Mouse (Mus musculus) cerebellum, adult 2 months (tissue): ENCODE results near the gene Pias4. TPM values are rescaled to one million over a fixed set of nuclear protein-coding genes. Genes with fewer than 3 reads are reported as not detected.
A peak's percentile ranks its signal among the peaks of the same experiment; 100 is the strongest.

Experiments used
- DNase-seq, 2 experiments: peaks; one replicate each; pipeline ENCODE4 v3.0.0; 2021
- H3K27ac ChIP-seq: fragments of 200-500 bp; 2 replicates; pipeline ENCODE4 v1.5.1; 2012; ENCODE audit warnings: low read length, control low read depth, inconsistent platforms; ENCODE audit not compliant: insufficient read depth
- H3K27me3 ChIP-seq: fragments of 200-500 bp; 2 replicates; pipeline ENCODE4 v1.6.1; 2012; ENCODE audit warnings: inconsistent platforms, mild to moderate bottlenecking, low read length, moderate library complexity; ENCODE audit not compliant: control insufficient read depth, insufficient read depth
- H3K4me1 ChIP-seq: fragments of 200-500 bp; 2 replicates; pipeline ENCODE4 v1.6.1; 2011; ENCODE audit warnings: low read length; ENCODE audit not compliant: control insufficient read depth, insufficient read depth
- H3K4me3 ChIP-seq: fragments of 200-500 bp; replicated peaks from 2 replicates; pipeline ENCODE3; 2011; ENCODE audit warnings: mild to moderate bottlenecking, low read depth, low read length, control low read depth; ENCODE audit not compliant: insufficient read depth
- CTCF ChIP-seq: fragments of 200-500 bp; IDR thresholded peaks from 2 replicates; pipeline ENCODE4 v1.5.1; 2011; ENCODE audit warnings: low read depth, mild to moderate bottlenecking, control low read depth, low read length, moderate library complexity, borderline replicate concordance; ENCODE audit not compliant: insufficient read depth
- POLR2A ChIP-seq: fragments of 200-500 bp; IDR thresholded peaks from 2 replicates; pipeline ENCODE4 v1.6.1; 2011; ENCODE audit warnings: low read length, control low read depth, borderline replicate concordance; ENCODE audit not compliant: insufficient read depth
- WGBS: fragments of 180-500 bp; shearing (Covaris S2); methylation state at CpG from one replicate; pipeline ENCODE4 v1.1.7; 2018; 5-methylcytosine and 5-hydroxymethylcytosine counted together
- polyA plus RNA-seq: library from polyadenylated mRNA; depleted of rRNA; stranded (reverse); fragments of >200 nt; gene quantifications from 2 replicates; pipeline ENCODE4 v1.2.3, GENCODE M21; 2012

Gene Pias4
- polyA plus RNA-seq, 1 experiment: 34.8 TPM

DNA sequence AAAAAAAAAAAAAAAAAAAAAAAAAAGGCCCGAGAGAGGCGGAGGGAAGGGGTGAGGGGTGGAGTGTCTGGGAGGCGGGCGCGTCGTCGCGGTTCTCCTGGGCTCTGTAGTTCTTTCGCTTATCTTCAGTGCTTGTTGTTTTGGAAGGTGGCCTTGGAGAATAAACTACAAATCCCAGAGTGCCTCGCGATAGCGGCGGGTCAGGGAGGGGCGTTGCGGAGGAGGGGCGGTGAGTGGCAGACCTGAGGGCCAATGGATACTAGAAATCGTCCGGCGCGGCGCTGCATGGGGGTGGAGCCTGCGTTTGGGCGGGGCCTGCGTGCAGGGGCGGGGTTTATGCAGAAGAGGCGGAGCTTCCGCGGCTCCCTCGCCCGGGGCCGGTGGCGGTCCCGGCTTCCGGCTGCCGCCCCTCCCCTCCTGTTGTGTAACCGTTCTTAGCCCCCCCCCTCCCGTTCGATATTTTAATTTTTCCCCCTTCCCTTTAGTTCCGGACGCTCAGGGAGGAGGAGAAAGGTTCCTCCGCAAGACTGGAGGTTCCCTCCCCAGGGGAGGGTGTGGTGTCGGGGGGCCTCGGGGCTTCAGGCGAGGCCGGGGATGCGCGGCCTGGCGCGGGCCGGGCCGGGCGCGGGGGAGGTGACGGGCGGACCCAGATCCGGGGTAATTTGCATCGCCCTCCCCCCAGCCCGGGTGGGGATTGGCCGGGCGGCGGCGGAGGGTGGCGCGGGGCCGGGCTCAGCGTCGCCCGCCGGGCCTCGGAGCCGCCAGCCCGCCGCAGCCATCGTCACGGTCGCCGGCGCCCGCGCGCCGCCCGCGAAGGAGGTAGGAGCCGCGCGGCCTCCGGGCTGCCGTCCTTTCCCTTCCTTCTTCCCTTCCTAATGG lies 30.2 kb downstream of the Pias4 start:
- under 1% methylated on average over 68 of the region's 89 CpGs for WGBS
- H3K27me3 ChIP-seq: no peaks in the 10 kb centered on the region
- no peak for TF ChIP-seq CTCF
- no peak for TF ChIP-seq POLR2A
- H3K4me1 ChIP-seq: peaks cover 19% of the 10 kb centered on the region
- peak overlapping the region; percentile 80 for H3K4me3 ChIP-seq
- peak; percentile 99 to 100 for DNase-seq
- H3K27ac ChIP-seq: peak overlapping the region; percentile 78

DNA sequence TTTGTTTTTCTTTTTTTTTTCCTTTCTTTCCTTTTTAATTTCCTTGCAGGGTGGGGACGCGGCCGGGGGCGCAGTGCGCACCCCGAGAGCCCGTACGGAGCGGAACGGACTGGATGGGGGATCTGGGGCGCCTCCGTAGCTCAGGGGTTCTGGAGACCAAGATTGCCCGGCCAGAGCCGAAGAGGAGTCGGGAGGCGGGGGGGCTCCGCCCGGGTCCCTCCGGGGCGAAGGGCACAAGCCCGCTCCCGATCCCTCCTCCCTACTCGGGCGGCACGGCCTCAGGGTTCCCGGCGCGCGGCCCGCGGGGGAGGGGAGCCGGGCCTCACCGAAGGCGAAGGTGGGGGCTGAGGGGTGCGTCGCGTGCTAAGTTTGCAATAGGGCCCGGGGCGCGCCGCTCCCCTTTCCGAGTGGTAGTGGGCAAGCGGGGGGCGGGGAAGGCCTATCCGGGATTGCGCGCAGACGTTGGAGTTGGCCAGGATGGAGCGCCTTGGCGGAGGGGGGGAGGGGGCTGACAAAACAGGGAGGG lies 31.0 kb downstream of the Pias4 start:
- under 1% methylated on average over 47 of the region's 50 CpGs for WGBS
- peak; percentile 84 to 86 for DNase-seq
- Histone ChIP-seq H3K27ac (peak overlapping the region; percentile 93), H3K4me1 (peaks cover 12% of the 10 kb centered on the region), H3K27me3 (no peaks in the 10 kb centered on the region), H3K4me3 (peak overlapping the region; percentile 66)
- TF ChIP-seq CTCF (no peak), POLR2A (no peak)

DNA sequence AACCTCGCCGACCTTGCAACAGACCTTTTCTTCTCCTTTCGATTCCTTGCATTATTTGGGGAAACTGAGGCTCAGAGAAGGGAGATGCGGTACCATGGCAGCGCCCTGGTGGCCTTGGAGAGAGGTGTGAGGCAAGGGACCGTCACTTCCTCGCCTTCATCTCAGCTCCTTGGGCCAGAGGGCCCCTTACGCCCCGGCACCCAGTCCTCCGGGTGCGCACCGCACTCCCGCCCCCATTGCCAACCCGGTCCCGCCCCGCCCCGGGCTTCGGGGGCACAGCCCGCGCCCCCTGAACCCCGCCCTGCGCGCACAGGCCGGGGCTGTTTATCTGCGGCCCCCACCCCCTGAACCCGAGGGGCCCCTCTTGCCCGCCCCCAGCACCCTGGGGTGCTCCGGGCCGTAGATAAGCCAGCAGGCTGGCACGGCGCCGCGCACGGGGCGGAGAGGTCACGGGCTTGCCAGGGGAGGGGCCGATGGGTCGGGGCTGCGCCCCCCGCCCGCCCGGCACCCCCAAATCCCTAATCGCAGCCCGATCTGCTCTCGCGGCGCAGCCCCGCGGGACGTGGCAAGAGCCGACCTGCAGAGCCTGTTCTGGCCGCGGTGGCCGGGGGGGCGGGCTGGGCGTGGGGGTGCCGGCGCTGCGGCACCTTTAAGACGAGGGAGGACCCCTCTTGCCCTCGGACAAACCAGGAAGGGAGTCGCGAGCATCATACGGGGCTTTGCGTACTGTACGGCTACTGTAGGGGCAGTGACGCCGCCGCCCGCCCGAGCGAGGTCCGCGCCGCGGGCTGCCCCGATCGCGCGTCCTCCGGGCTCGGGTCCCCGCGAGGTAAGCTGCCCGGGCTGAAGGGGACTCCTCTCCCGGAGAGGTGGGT lies 31.7 kb downstream of the Pias4 start:
- no peaks in the 10 kb centered on the region for H3K27me3 ChIP-seq
- peak overlapping the region; percentile 93 for H3K27ac ChIP-seq
- peaks cover 7% of the 10 kb centered on the region; the same call in 1 of the 2 replicates for H3K4me1 ChIP-seq
- WGBS: 1% methylated on average over 86 of the region's 86 CpGs
- peak overlapping the region; percentile 66 for H3K4me3 ChIP-seq
- DNase-seq: peak; percentile 80
- peak; percentile 39; the same call in 1 of the 2 replicates for TF ChIP-seq POLR2A
- TF ChIP-seq CTCF: no peak

DNA sequence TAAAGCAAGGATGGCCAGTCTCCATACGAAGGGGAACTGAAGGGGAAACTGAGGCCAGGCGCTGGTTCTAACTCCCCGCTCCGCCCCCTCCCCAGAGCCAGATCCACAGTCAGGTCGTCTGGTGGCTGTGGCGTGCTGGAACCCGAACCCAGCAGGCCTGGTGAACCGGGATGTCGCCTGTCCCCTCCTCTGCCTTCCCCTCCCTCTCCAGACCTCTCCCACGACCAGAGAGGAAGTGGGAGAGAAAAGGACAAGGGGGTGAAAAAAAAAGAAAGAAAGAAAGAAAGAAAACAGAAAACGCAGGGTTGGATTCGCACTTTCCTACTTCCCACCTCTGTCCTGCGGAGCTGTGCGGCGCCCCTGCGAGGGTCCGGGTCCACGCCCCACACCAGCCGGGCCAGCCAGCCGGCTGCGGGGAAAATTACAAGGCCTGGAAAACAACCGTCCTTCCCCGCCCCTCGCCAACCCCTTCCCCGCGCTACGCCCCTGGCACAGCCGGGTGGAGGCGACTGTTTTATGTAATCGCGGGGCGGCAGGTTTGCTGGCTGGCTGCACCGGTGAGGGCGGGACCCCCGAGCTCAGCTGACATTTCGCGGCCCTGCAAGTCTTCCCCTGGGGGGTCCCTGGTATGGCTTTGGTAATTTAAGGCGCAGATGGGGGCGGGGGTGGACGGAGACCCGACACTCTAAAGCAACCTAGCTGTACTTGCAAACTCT lies 32.6 kb downstream of the Pias4 start, which contains the start of gene Zbtb7a:
TSS of gene Zbtb7a (plus strand) at position 255 of the 716 bp plus-strand sequence.
- peak; percentile 56 to 60 for DNase-seq
- no peak for TF ChIP-seq CTCF
- no peak for TF ChIP-seq POLR2A
- peak within 1 kb of the TSS; percentile 66 for H3K4me3 ChIP-seq
- H3K27me3 ChIP-seq: no peaks in the 10 kb centered on the region
- WGBS: 4% methylated on average over 41 of the region's 41 CpGs
- H3K27ac ChIP-seq: no peak within 1 kb of the TSS
- H3K4me1 ChIP-seq: peaks cover 8% of the 10 kb centered on the region

DNA sequence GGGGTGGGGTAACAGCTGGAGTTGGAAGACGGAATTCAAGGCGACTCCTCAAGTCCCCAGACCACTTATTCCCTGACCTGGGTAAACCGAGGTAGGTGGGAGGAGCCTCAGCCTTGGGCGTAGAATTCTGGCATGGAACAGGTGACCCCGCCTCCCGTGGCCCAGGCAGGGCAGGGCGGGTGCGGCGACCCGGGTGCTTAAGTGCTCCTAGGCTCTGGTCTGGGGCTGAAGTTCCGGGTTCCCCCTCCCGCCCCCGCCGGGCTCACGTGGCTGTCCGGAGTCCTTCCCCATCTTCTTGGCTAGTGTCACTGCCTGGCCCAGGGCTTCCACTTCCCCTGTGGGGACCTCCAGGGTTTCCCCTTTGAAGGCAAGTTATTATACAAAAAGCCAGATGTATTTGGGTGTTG lies 33.5 kb downstream of the Pias4 start:
- no peak overlapping the region for H3K4me3 ChIP-seq
- peaks cover 9% of the 10 kb centered on the region for H3K4me1 ChIP-seq
- DNase-seq: peak in 1 of 2 experiments; percentile 36
- H3K27me3 ChIP-seq: no peaks in the 10 kb centered on the region
- no peak overlapping the region for H3K27ac ChIP-seq
- WGBS: 11% methylated on average over 16 of the region's 16 CpGs
- TF ChIP-seq CTCF (no peak), POLR2A (no peak)

DNA sequence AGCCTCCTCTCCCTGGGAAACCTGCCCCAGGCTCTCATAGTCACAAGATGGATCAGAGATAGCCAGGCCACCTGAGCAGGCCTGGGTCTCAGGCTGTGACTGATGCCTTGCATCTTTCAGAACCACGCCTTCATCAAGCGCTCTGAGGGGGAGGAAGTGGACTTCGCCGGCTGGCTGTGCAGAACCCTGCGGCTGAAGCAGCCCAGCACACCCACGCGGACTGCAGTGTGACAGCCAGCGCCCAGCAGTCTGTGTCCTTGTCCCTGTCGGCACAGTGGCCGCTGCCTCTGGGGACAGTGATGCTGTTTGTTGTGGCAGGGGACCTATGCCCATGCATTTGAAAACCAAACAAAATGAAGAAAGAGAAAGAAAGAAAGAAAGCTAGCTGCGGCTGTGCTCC lies 44.2 kb downstream of the Pias4 start:
- TF ChIP-seq POLR2A (no peak), CTCF (no peak)
- 67% methylated on average over 11 of the region's 11 CpGs for WGBS
- DNase-seq: no peak
- no peak overlapping the region for H3K4me3 ChIP-seq
- H3K27ac ChIP-seq: no peak overlapping the region
- peaks cover 15% of the 10 kb centered on the region for H3K4me1 ChIP-seq
- H3K27me3 ChIP-seq: no peaks in the 10 kb centered on the region

DNA sequence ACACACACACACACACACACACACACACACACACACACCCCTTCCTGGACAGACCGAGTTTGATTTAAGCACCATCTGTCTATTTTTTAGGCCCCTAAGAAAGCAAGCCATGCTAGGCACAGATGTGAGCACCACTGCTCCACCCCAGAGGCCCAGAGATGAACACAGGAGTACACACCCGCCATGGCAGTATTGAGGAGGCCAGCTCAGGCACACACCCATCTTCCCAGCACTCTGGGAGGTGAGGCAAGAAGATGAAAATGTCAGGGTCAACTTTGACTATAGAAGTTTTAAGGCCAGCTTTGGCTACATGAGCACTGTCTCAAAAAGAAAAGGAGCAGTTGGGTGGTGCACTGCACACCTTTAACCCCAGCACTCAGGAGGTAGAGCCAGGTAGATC lies 44.8 kb downstream of the Pias4 start:
- WGBS: 51% methylated on average over 2 of the region's 2 CpGs

More for the DNA sequence above, 44.8 kb downstream of the Pias4 start:
- H3K27me3 ChIP-seq: no peaks in the 10 kb centered on the region
- no peak for DNase-seq
- peaks cover 12% of the 10 kb centered on the region for H3K4me1 ChIP-seq
- H3K27ac ChIP-seq: no peak overlapping the region
- no peak for TF ChIP-seq POLR2A
- TF ChIP-seq CTCF: no peak
- no peak overlapping the region for H3K4me3 ChIP-seq
